Mouse (Mus musculus): ENCODE data around the gene Tmem151b. TPM values are rescaled to one million over a fixed set of nuclear protein-coding genes. Genes with fewer than 3 reads are reported as not detected.

Gene Tmem151b
- total RNA-seq (2015) (not detected in 2 replicates), total RNA-seq (2017) (not detected in 2 replicates)

GRCm38 (mm10) chr17:45549617-45550181, at the start of gene Tmem151b:
Tmem151b (minus strand) TSS chr17:45549677.
- ATAC-seq (ENCODE audit: poor library complexity, severe bottlenecking), result no peak

GRCm38 (mm10) chr17:45598891-45599290, 49.4 kb upstream of the Tmem151b start:
- no peak for ATAC-seq (ENCODE audit: poor library complexity, severe bottlenecking)

GRCm38 (mm10) chr17:45598376-45598775, 48.9 kb upstream of the Tmem151b start:
- ATAC-seq (ENCODE audit: poor library complexity, severe bottlenecking), result no peak

DNA sequence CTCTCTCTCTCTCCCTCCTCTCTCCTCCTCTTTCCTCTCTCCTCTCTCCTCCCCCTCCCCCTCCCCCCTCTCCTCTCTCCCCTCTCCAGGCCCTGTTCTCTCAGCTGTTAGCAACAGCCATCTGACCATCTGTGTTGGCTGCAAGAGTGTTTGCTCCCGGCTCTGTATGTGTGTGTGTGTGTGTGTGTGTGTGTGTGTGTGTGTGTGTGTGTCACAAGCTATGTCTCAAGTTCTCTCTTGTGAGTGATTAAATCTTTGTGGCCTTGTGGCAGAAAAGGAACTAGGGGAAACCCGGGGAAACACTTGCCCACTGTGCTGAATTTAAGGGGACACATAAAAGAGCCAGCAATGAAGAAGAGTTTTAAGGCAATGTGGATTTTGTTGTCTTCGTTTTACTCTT, 48.3 kb upstream of the Tmem151b start:
- peak; percentile 21 for ATAC-seq (ENCODE audit: poor library complexity, severe bottlenecking)

GRCm38 (mm10) chr17:45596631-45597396, 47.3 kb upstream of the Tmem151b start:
- ATAC-seq (ENCODE audit: poor library complexity, severe bottlenecking), result peak; percentile 67

GRCm38 (mm10) chr17:45595736-45596390, 46.4 kb upstream of the Tmem151b start:
- ATAC-seq (ENCODE audit: poor library complexity, severe bottlenecking), result no peak

GRCm38 (mm10) chr17:45594881-45595735, 45.6 kb upstream of the Tmem151b start:
- ATAC-seq (ENCODE audit: poor library complexity, severe bottlenecking), result peak; percentile 64

DNA sequence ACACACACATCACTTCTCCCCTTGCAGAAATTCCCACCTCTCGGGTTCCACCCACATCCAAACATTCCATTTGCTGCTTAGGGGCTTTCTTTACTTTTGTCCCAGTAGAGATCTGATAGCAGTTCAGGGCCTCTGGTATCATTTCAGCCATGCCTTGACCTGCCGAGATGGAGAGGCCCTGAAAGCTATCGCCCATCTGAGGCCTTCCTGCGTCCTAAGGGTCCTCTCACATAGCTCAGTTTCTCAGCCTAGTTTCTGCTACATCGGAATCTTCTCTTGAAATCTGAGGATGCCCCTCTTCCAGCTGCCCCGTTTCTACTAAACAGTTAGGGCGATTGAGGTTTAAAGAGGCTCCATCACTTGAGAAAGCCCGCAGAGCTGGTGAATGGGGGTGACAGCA, 44.7 kb upstream of the Tmem151b start:
- ATAC-seq (ENCODE audit: poor library complexity, severe bottlenecking), result no peak

GRCm38 (mm10) chr17:45593479-45593878, 44.0 kb upstream of the Tmem151b start:
- no peak for ATAC-seq (ENCODE audit: poor library complexity, severe bottlenecking)

DNA sequence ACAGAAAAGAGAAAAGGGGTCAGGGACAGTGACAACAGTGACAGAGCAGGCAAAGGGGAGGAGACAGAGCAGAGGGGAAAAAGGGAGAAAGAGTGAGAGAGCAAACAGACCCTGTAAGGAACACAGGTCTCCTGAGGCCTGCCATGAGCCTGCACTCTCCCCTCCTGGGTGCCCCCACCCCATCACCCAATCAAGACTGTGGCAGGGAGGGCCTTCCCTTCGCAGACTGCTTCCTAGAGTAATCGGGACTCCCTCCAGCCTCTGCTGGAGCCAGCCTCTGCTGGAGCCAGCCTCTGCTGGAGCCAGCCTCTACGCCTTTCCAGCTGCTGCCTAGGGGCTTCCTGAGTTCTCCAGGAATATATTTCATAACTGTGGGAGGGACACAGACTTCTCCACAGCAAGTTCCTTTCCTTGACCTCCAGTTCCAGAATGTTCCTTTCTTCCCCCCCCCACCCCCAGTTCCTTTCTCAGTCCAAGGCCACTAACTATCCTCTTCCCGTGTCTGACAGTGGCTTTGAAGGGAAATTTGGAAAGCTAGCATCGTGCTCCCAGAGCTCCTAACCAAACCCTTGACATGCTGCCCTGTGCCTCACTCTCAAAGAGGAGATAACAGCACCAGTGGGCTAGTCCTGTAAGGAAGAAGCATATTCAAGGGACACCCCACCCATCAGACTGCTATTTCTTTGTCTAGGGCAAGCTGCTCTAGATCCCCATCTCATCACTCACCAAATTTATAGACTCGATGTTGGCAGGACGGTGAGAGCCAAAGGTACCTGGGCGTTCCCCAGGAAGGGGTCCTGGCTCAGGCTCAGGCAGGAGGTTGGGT, 43.3 kb upstream of the Tmem151b start:
- ATAC-seq (ENCODE audit: poor library complexity, severe bottlenecking), result no peak

GRCm38 (mm10) chr17:45591701-45592605, 42.5 kb upstream of the Tmem151b start:
- ATAC-seq (ENCODE audit: poor library complexity, severe bottlenecking), result no peak

DNA sequence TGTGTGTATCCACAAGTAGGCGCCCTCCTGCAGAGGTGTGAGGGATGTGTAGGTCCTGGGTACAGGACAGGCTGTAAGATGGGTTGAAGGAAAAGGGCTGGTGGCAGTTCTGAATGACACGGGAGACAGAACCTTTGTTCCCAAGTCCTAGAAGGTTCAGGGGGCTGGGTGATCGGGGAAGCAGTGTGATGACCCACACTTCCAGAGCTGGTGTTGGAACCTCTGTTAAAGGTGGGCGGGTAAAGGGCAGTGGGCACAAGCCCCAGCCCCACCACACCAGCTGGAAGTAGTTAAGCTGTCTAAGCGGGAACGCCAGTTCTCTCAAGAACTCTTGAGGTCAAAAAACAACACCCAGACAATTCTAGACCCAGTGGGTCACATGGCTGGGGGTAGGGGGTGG, 40.9 kb upstream of the Tmem151b start:
- no peak for ATAC-seq (ENCODE audit: poor library complexity, severe bottlenecking)

- no peak for ATAC-seq (ENCODE audit: poor library complexity, severe bottlenecking)
These were observed 40.4 kb upstream of the Tmem151b start for GRCm38 (mm10) chr17:45589844-45590243.

- ATAC-seq (ENCODE audit: poor library complexity, severe bottlenecking), result no peak
These were observed 39.8 kb upstream of the Tmem151b start for GRCm38 (mm10) chr17:45589236-45589635.

DNA sequence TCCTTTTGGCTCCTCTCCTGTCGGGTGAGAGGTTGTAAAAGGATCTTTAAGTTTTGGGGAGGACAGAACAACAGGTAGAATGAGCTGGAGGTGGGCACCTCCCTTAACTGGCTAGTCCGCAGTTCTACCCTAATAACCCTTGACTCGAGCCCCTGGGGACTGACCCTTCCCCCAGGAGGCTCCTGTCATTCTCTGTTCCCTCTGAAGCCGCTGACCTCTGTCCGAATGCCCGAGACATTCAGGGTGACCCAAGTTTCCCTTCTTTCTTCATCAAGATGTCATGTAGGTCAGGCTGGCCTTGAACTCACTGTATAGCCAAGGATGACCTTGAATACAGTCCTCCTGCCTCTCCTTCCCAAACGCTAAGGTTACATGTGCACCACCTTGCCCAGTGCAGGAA, 38.9 kb upstream of the Tmem151b start:
- ATAC-seq (ENCODE audit: poor library complexity, severe bottlenecking), result no peak

DNA sequence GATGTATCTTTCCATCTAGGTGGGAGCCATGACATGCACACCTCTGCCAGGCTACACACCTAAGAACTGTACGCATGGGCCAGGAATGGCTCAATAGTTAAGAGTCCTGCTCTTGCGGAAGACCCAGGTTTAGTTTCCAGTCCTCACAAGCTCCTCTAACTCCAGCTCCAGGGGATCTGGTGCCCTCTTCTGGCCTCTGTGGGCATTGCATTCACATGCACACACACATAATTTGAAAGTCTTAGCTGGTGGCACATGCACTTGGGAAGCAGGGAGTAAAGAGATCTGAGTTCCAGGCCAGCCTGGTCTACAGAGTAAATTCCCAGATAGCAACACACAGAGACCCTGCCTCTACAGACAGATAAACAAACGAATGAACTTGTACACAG, 37.0 kb upstream of the Tmem151b start:
- ATAC-seq (ENCODE audit: poor library complexity, severe bottlenecking), result no peak

- no peak for ATAC-seq (ENCODE audit: poor library complexity, severe bottlenecking)
These were observed 36.4 kb upstream of the Tmem151b start for GRCm38 (mm10) chr17:45585725-45586448.

DNA sequence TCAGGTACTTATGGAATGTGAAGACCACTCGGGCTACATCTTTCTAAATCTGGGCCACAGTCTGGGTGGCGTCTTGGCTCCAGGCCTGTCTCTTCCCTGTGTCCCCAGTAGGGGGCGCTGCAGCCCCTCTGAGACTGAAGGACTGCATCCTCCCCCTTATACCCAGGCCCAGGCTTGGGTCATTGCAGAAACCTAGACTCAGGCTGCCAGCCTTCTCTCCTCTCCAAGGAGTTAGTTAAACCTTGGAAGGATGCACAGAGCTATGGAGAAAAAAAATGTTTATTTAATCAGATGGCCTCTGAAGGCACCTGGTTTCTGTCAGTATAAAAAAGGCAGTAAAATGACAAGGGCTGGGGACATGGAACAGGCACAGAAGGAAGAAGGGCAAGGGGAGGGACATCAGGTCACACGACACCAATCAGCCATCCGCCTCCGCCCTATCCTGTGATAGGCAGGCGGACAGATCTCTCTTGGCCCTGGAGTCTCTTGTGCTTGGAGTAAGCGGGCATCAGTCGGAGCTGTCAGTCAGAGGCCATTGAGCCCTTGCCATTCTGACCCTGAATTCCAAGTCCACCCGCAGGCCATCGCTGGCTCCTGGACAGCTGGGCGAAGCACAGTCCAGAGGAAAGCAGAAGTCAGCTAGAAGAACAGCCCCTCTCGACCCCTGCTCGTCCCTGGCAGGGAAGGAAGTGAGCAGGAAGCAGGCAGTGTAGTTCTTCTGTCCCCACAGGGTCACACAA, 35.6 kb upstream of the Tmem151b start:
- ATAC-seq (ENCODE audit: poor library complexity, severe bottlenecking), result peak; percentile 37

Data from megakaryocyte, adult 5-6 weeks (primary cell).